Mouse (Mus musculus): ENCODE measurements around the gene Crb3.

Gene Crb3

GRCm38 (mm10) chr17:57108040-57108665 lies 49.2 kb downstream of the Crb3 start:
- no peak for DNase-seq

- no peak for DNase-seq
Measured at GRCm38 (mm10) chr17:57108666-57109171, 49.8 kb downstream of the Crb3 start.

- DNase-seq: no peak
Measured at GRCm38 (mm10) chr17:57110005-57110404, 51.1 kb downstream of the Crb3 start.

- DNase-seq: no peak
Measured at GRCm38 (mm10) chr17:57112768-57113474, 54.0 kb downstream of the Crb3 start.

Data from cerebellum, adult 18-20 months (tissue).